Mouse (Mus musculus): ENCODE results near the gene Bri3. TPM values are rescaled to one million over a fixed set of nuclear protein-coding genes. Genes with fewer than 3 reads are reported as not detected.

Bri3 gene
- polyA plus RNA-seq, 1 experiment from 2014 or later, result 204 TPM

Other genes starting within 250 kb of the Bri3 start
- 49.7 and 51.5 TPM in 2 replicates for gene Ccz1, start 229.6 kb upstream of the Bri3 start, polyA plus RNA-seq (2014; fragmentation: Nextera tagmentation; extraction: Ambion mirVana)
- not detected in 2 replicates for gene Ocm, start 217.8 kb upstream of the Bri3 start, polyA plus RNA-seq (2014; fragmentation: Nextera tagmentation; extraction: Ambion mirVana)
- gene Lmtk2, start 144.0 kb upstream of the Bri3 start, polyA plus RNA-seq (2014; fragmentation: Nextera tagmentation; extraction: Ambion mirVana), result 4.4 and 4.7 TPM in 2 replicates
- 0.05 and 0.09 TPM in 2 replicates for gene Bhlha15, start 54.2 kb upstream of the Bri3 start, polyA plus RNA-seq (2014; fragmentation: Nextera tagmentation; extraction: Ambion mirVana)
- gene Tecpr1, start 20.8 kb upstream of the Bri3 start, polyA plus RNA-seq (2014; fragmentation: Nextera tagmentation; extraction: Ambion mirVana), result 12.6 and 14.4 TPM in 2 replicates
- gene Baiap2l1, start 113.7 kb downstream of the Bri3 start, polyA plus RNA-seq (2014; fragmentation: Nextera tagmentation; extraction: Ambion mirVana), result 10.8 and 11.0 TPM in 2 replicates